Mouse (Mus musculus): ENCODE data around the gene Baiap3.

Gene Baiap3

DNA sequence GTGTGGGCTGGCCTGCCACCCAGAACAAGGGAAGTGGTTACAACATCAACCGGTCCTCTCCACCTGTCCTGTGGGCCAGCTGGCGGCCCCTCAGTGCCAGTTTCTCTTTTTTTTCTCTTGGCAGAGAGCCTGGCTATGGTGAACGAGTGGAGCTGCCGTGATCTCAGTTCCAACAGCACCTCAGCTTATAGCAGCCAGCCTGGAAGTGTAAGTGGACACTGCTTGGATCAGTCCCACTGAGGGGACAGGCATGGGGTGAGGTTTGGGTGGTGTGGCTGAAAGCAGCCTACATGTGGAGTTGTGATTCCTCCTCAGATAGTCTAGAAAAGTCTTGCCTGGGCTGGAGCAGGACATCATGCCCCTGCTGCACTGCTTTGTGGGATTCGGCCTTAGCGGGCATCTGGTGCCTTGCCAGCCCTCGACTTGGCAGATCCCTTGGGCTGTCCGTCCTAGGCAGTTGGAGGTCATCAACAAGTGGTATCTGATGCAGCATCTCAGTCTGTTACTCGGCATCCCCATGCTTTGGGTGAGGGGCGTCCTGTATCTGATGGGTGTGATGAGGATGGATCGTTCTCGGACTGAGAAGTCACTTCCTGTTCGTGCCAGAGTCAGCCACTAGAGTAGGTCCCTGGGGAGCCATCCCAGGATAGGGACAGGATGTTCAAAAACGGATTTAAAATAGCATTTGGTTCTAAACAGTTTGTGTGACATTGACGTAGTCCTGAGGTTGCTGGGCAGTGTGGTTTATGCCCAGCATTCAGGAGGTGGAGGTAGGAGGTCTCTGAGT lies 45.3 kb downstream of the Baiap3 start:
- in situ Hi-C loops (cut with MboI, MseI) = no loop called here

GRCm38 (mm10) chr17:25210006-25210405 lies 46.2 kb downstream of the Baiap3 start:
- in situ Hi-C loops (cut with MboI, MseI) = no loop called here

- in situ Hi-C loops (cut with MboI, MseI) = no loop called here
Measured at GRCm38 (mm10) chr17:25202401-25202800, 53.8 kb downstream of the Baiap3 start.
